Mouse (Mus musculus): ENCODE results near the gene Arid4a.
"Not testable (repeated sequence)": the region's sequence is repeated elsewhere in the genome, so short reads cannot be mapped to it uniquely, and the experiment has no call there.

Arid4a gene

DNA sequence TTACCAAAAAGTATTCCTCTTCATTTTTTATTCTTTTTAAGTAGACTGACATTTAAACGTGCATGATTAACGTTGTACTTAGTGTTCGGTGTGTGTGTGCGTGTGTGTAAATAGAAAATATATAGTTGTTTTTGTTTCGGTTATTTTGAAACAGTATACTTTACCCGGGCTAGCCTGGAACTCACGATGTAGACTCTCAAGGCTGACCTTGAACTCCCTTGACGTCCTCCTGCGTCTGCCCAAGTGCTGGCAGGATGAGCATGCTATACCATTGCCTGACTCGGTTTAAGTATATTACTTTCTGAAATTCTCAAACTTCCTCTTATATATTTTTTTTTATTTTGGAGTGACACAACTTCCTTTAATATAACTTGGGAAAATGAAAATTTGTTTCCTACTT, 2.0 kb downstream of the Arid4a start:
- Histone ChIP-seq H3K9me3 (ENCODE audit: low read length) (no peaks in the 10 kb centered on the region), H3K27me3 (ENCODE audit: insufficient read depth, low read length) (no peaks in the 10 kb centered on the region), H3K4me3 (replicated peaks; ENCODE audit: low read length) (no peak overlapping the region), H3K36me3 (ENCODE audit: insufficient read depth, low read length) (peaks cover 51% of the 10 kb centered on the region), H3K4me1 (replicated peaks; ENCODE audit: low read depth, low read length) (peaks cover 33% of the 10 kb centered on the region)
- TF ChIP-seq POU5F1 (IDR thresholded peaks at IDR 0.05; ENCODE audit: borderline replicate concordance, low read length) (no peak), NANOG (IDR thresholded peaks at IDR 0.05; ENCODE audit: borderline replicate concordance, low read length) (no peak), CTCF (conservative IDR thresholded peaks at IDR 0.05; ENCODE audit: low read length) (no peak)

DNA sequence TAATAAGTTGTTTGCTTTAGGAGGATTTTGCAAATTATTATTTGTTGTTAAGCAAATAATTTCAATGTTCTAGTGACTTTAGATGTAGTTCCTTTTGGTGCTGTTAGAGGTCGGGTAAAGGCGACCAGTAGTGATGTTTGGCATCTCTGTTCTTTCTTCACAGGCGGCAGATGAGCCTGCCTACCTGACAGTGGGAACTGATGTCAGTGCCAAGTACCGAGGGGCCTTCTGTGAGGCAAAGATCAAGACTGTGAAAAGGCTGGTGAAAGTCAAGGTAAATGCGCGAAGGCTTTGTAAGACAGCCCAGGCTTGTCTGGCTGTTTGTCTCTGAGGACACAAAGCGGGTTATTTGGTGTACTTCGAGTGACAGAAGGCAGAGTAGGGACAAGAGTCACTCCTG, 3.4 kb downstream of the Arid4a start:
- Histone ChIP-seq H3K36me3 (ENCODE audit: insufficient read depth, low read length) (peaks cover 51% of the 10 kb centered on the region), H3K4me3 (replicated peaks; ENCODE audit: low read length) (no peak overlapping the region), H3K4me1 (replicated peaks; ENCODE audit: low read depth, low read length) (peaks cover 20% of the 10 kb centered on the region), H3K27me3 (ENCODE audit: insufficient read depth, low read length) (no peaks in the 10 kb centered on the region), H3K9me3 (ENCODE audit: low read length) (no peaks in the 10 kb centered on the region)
- TF ChIP-seq POU5F1 (IDR thresholded peaks at IDR 0.05; ENCODE audit: borderline replicate concordance, low read length) (no peak), CTCF (conservative IDR thresholded peaks at IDR 0.05; ENCODE audit: low read length) (no peak), NANOG (IDR thresholded peaks at IDR 0.05; ENCODE audit: borderline replicate concordance, low read length) (no peak)

DNA sequence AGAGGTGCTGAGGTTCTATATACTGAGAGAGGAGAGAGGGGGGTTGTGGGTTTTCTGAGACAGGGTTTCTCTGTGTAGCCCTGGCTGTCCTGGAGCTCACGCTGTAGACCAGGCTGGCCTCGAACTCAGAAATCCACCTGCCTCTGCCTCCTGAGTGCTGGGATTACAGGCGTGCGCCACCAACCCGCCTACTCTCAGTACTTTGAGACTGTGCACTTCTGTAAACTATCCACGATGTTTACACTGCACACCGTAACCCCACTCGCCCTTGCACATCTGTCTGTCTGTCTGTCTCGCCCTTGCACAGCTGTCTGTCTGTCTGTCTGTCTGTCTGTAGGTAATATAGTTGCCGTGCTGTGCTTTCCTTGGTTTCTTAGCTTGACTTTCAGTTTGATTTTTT, 8.6 kb downstream of the Arid4a start:
- H3K9me3 ChIP-seq (ENCODE audit: low read length) = no peaks in the 10 kb centered on the region
- H3K4me3 ChIP-seq (replicated peaks; ENCODE audit: low read length) = no peak overlapping the region
- TF ChIP-seq POU5F1 (IDR thresholded peaks at IDR 0.05; ENCODE audit: borderline replicate concordance, low read length) (no peak), CTCF (conservative IDR thresholded peaks at IDR 0.05; ENCODE audit: low read length) (no peak), NANOG (IDR thresholded peaks at IDR 0.05; ENCODE audit: borderline replicate concordance, low read length) (no peak)
- peaks cover under 1% of the 10 kb centered on the region; the same call in 1 of the 2 replicates for H3K4me1 ChIP-seq (replicated peaks; ENCODE audit: low read depth, low read length)
- H3K36me3 ChIP-seq (ENCODE audit: insufficient read depth, low read length) = peaks cover 89% of the 10 kb centered on the region
- no peaks in the 10 kb centered on the region for H3K27me3 ChIP-seq (ENCODE audit: insufficient read depth, low read length)

DNA sequence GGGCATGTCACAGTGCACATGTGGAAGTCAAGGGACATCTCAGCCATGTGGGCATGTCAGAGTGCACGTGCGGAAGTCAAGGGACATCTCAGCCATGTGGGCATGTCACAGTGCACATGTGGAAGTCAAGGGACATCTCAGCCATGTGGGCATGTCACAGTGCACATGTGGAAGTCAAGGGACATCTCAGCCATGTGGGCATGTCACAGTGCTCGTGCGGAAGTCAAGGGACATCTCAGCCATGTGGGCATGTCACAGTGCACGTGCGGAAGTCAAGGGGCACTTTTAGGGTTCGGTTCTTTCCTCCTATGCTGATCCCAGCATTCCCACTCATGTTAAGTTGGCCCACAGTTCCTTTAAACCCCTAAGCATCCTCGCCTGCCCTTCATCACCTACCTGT, 12.5 kb downstream of the Arid4a start:
- H3K4me3 ChIP-seq (replicated peaks; ENCODE audit: low read length); H3K9me3 ChIP-seq (ENCODE audit: low read length); H3K27me3 ChIP-seq (ENCODE audit: insufficient read depth, low read length): not testable (repeated sequence)
- Histone ChIP-seq H3K4me1 (replicated peaks; ENCODE audit: low read depth, low read length) (peaks cover 19% of the 10 kb centered on the region), H3K36me3 (ENCODE audit: insufficient read depth, low read length) (peaks cover 83% of the 10 kb centered on the region)

DNA sequence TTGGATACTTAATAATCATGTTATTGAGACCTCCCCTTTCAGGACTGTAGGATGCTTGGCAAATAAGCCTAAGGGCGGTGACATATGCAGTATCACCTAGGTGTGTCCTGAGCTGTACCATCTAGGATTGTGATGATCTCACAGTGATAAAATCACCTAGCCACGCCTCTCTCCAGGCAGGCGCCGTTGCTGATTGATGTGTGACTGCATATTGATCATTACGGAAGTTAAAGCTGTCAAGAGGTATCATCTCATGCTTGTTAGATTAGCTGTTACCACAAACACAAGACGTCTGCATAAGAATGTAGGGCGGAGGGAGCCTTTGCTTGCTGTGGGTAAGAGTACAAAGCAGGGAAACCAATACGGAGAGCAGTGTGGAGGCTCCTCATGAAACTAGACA, 14.5 kb downstream of the Arid4a start:
- TF ChIP-seq NANOG (IDR thresholded peaks at IDR 0.05; ENCODE audit: borderline replicate concordance, low read length) (peak; percentile 23; the same call in 1 of the 2 replicates), POU5F1 (IDR thresholded peaks at IDR 0.05; ENCODE audit: borderline replicate concordance, low read length) (no peak)
- H3K4me1 ChIP-seq (replicated peaks; ENCODE audit: low read depth, low read length) = peaks cover 34% of the 10 kb centered on the region
- H3K36me3 ChIP-seq (ENCODE audit: insufficient read depth, low read length) = peaks cover 69% of the 10 kb centered on the region
- H3K9me3 ChIP-seq (ENCODE audit: low read length) = no peaks in the 10 kb centered on the region
- H3K4me3 ChIP-seq (replicated peaks; ENCODE audit: low read length) = no peak overlapping the region
- H3K27me3 ChIP-seq (ENCODE audit: insufficient read depth, low read length) = no peaks in the 10 kb centered on the region

DNA sequence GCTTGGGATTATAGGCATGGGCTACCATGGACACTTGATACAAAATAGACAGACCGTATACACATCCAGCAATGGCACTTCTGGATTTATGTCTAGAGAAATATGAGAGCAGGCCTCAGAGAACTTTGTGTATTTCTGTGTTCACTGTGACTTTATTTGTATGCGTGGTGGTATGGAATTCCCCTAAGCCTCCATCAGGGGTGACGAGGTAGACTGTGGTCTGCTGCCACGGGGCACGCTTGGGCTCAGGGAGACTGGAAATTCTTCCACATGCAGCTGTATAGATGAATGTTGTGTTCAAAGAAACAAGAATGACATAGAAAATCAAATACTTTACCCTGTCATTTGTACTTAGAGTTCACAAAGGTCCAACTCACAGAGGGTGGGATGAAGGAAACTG, 14.9 kb downstream of the Arid4a start:
- H3K9me3 ChIP-seq (ENCODE audit: low read length) = no peaks in the 10 kb centered on the region
- peaks cover 35% of the 10 kb centered on the region for H3K4me1 ChIP-seq (replicated peaks; ENCODE audit: low read depth, low read length)
- TF ChIP-seq CTCF (conservative IDR thresholded peaks at IDR 0.05; ENCODE audit: low read length) = no peak
- no peak for TF ChIP-seq NANOG (IDR thresholded peaks at IDR 0.05; ENCODE audit: borderline replicate concordance, low read length)
- TF ChIP-seq POU5F1 (IDR thresholded peaks at IDR 0.05; ENCODE audit: borderline replicate concordance, low read length) = no peak
- H3K27me3 ChIP-seq (ENCODE audit: insufficient read depth, low read length) = no peaks in the 10 kb centered on the region
- H3K4me3 ChIP-seq (replicated peaks; ENCODE audit: low read length) = no peak overlapping the region
- H3K36me3 ChIP-seq (ENCODE audit: insufficient read depth, low read length) = peaks cover 65% of the 10 kb centered on the region

DNA sequence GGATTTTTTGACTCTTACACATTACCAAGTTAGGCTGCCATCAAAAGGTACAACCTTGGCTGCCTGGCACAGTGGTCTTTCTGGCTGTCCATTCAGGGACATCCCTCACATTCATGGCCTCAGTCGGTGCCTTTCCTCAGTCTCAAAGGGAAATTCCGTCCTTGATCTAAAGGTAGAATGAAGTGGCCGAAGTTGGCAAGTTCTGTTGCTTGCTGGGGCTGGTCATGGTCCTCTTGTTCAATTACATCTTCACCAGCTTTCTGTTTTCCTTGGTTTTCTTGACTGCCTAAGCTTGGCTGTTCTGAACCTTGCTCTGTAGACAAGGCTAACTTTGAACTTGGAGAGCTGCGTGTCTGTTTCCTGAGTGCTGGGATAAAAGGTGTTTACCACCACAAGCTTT, 20.0 kb downstream of the Arid4a start:
- no peak for TF ChIP-seq POU5F1 (IDR thresholded peaks at IDR 0.05; ENCODE audit: borderline replicate concordance, low read length)
- no peak for TF ChIP-seq CTCF (conservative IDR thresholded peaks at IDR 0.05; ENCODE audit: low read length)
- no peak for TF ChIP-seq NANOG (IDR thresholded peaks at IDR 0.05; ENCODE audit: borderline replicate concordance, low read length)
- Histone ChIP-seq H3K36me3 (ENCODE audit: insufficient read depth, low read length) (peaks cover 63% of the 10 kb centered on the region), H3K27me3 (ENCODE audit: insufficient read depth, low read length) (no peaks in the 10 kb centered on the region), H3K4me3 (replicated peaks; ENCODE audit: low read length) (no peak overlapping the region), H3K4me1 (replicated peaks; ENCODE audit: low read depth, low read length) (peaks cover 63% of the 10 kb centered on the region), H3K9me3 (ENCODE audit: low read length) (no peaks in the 10 kb centered on the region)

DNA sequence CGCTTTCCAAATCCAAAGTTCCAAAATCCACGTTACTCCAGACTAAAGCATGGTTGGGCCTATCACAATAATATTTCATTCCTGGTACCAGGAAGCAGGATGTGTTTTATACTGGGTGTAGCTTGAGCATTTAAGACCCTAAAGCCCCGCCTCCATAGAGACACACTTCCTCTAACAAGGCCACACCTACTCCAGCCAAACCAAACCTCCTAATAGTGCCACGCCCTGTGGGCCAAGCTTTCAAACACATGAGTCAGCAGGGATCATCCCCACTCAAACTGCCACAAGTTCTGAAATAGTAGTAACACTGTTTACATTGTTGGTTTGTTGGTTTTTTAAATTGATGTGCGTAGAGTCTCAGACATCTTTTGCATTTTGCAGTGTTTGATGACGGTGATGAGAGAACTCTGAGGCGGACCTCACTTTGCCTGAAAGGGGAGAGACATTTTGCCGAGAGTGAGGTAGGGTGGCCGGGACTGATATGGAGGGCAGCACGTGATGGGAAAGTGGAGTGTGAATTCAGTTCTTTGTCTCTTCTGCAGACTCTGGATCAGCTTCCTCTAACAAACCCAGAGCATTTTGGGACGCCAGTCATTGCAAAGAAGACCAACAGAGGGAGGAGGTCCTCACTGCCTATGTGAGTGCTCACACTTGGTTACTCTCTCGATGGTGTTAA, 21.1 kb downstream of the Arid4a start:
- Histone ChIP-seq H3K27me3 (ENCODE audit: insufficient read depth, low read length) (no peaks in the 10 kb centered on the region), H3K36me3 (ENCODE audit: insufficient read depth, low read length) (peaks cover 66% of the 10 kb centered on the region), H3K9me3 (ENCODE audit: low read length) (no peaks in the 10 kb centered on the region), H3K4me1 (replicated peaks; ENCODE audit: low read depth, low read length) (peaks cover 69% of the 10 kb centered on the region), H3K4me3 (replicated peaks; ENCODE audit: low read length) (peak overlapping the region; percentile 60)
- TF ChIP-seq CTCF (conservative IDR thresholded peaks at IDR 0.05; ENCODE audit: low read length) (no peak), POU5F1 (IDR thresholded peaks at IDR 0.05; ENCODE audit: borderline replicate concordance, low read length) (no peak), NANOG (IDR thresholded peaks at IDR 0.05; ENCODE audit: borderline replicate concordance, low read length) (no peak)

DNA sequence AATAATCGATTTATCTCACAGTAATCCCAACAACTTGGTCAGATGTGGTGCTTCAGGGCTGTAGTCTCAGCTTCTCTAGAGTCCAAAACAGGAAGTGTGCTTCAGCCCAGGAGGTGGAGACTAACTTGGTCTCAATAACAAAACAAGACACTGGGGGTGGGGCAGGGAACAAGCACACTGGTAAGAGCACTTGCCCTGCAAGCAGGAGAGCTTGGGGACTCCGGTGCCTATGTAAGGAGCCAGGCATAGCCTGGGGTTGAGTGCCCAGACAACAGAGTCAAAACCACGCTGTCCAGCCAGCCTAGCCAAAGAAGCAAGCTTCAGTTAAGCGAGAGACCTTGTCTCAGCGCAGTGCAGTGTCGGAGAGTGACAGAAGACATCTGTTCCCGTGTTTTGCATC, 24.7 kb downstream of the Arid4a start:
- Histone ChIP-seq H3K4me3 (replicated peaks; ENCODE audit: low read length) (peak overlapping the region; percentile 1; the same call in 1 of the 2 replicates), H3K27me3 (ENCODE audit: insufficient read depth, low read length) (no peaks in the 10 kb centered on the region), H3K9me3 (ENCODE audit: low read length) (no peaks in the 10 kb centered on the region), H3K4me1 (replicated peaks; ENCODE audit: low read depth, low read length) (peaks cover 58% of the 10 kb centered on the region), H3K36me3 (ENCODE audit: insufficient read depth, low read length) (peaks cover 76% of the 10 kb centered on the region)
- TF ChIP-seq NANOG (IDR thresholded peaks at IDR 0.05; ENCODE audit: borderline replicate concordance, low read length) (no peak), CTCF (conservative IDR thresholded peaks at IDR 0.05; ENCODE audit: low read length) (no peak), POU5F1 (IDR thresholded peaks at IDR 0.05; ENCODE audit: borderline replicate concordance, low read length) (no peak)

All from E14TG2a.4 (cell line).